ENCODE assay signal across 7 mouse cellular contexts in the genomic region with DNA sequence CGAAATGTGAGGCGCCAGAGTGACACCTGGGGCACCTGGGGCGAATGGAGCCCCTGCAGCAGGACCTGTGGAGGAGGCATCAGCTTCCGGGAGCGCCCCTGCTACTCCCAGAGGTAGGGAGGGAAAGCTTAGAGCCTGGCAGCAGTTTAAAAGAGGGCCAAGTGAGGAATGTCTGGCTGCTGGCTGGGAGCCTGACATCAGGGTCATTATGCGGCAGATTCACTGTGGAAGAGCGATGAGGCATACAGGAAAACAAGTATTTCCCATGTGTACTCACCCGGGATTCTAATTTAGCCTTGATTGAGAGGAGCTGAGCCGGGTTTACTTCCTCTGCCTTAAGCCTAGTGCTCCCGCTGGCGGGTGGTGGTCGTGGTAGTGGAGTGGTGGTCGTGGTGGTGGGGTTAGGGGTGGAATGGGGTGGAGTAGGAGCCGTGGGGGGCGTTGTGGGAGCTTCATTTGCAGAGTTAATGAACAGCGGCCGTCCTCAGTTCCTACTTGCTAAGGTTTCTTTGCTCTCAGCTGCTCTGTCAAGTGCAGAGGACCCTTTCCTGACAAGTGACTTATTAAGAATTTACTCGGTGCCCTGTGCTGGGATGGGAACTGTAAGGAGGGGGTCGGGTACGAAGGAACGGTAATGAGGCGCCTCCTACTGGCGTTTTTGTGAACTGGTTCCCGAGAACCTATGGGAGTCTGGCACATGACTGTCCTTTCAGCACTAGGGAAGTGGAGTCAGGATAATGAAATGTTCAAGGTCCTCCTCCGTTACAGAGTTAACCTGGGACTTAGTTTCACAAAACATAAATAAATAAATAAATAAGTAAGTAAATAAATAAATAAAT. TPM values are rescaled to one million over a fixed set of nuclear protein-coding genes. Genes with fewer than 3 reads are reported as not detected.
DNase-seq lines count a peak whose midpoint lies in the region; ATAC-seq and TF ChIP-seq lines count a peak whose summit lies in the region.

No protein-coding gene starts in this region.

- WGBS in kidney, adult 2 months, result 9% methylated on average over 25 of the region's 25 CpGs
- WGBS in lung, embryonic 16.5 days, result 3% methylated on average over 25 of the region's 25 CpGs

- H3K9me3 ChIP-seq in CH12.LX (replicated peaks; ENCODE audit: low read length), result no peaks in the 10 kb centered on the region
- H3K9me3 ChIP-seq in lung, embryonic 16.5 days (ENCODE audit: control insufficient read depth, low read length), result no peaks in the 10 kb centered on the region

- peak; percentile 93 for TF ChIP-seq RAD21 in CH12.LX (IDR thresholded peaks at IDR 0.05; ENCODE audit: low read depth, low read length)

- peak; percentile 73 for DNase-seq in 416B (ENCODE audit: low read depth)
- peak; percentile 74 for DNase-seq in CH12.LX (ENCODE audit: extremely low read depth)
- peak; percentile 52 for DNase-seq in c-Kit-positive CD71-positive TER-119-positive erythroid progenitor cells, embryonic 14.5 days (ENCODE audit: low spot score)
- peak; percentile 55 to 65 for DNase-seq in heart, adult 9 months (ENCODE audit: low spot score in 2 of 2)
- DNase-seq in kidney, adult 2 months, result peak; percentile 84
- peak; percentile 79 for DNase-seq in retina, postnatal 1 day

- H3K27me3 ChIP-seq in CH12.LX (replicated peaks), result no peaks in the 10 kb centered on the region
- no peaks in the 10 kb centered on the region for H3K27me3 ChIP-seq in kidney, adult 2 months (replicated peaks; ENCODE audit: control insufficient read depth, insufficient read depth, low read length)
- no peaks in the 10 kb centered on the region for H3K27me3 ChIP-seq in lung, embryonic 16.5 days (ENCODE audit: control insufficient read depth, insufficient read depth, low read depth, low read length)

- TF ChIP-seq POLR2A in CH12.LX (IDR thresholded peaks at IDR 0.05; ENCODE audit: low read depth, low read length), result no peak
- no peak for TF ChIP-seq POLR2A in kidney, adult 2 months (IDR thresholded peaks at IDR 0.05; ENCODE audit: low read depth, low read length)

- peaks cover 0 to 8% of the 10 kb centered on the region in 2 experiments; a peak in 2 of 4 replicates for H3K4me1 ChIP-seq in CH12.LX (ENCODE audit: control insufficient read depth in 1 of 2, insufficient read depth in 2 of 2)
- peaks cover 13% of the 10 kb centered on the region; the same call in 1 of the 2 replicates for H3K4me1 ChIP-seq in kidney, adult 2 months (ENCODE audit: control insufficient read depth, insufficient read depth, low read length)
- H3K4me1 ChIP-seq in lung, embryonic 16.5 days (replicated peaks; ENCODE audit: control insufficient read depth, insufficient read depth, low read length), result peaks cover 12% of the 10 kb centered on the region

- no peaks in the 10 kb centered on the region for H3K36me3 ChIP-seq in CH12.LX (replicated peaks in 1 of 2; ENCODE audit: control insufficient read depth in 1 of 2, insufficient read depth in 1 of 2, low read length in 1 of 2)
- H3K36me3 ChIP-seq in kidney, adult 2 months (ENCODE audit: control insufficient read depth, insufficient read depth, low read length), result no peaks in the 10 kb centered on the region
- H3K36me3 ChIP-seq in lung, embryonic 16.5 days (ENCODE audit: control insufficient read depth, insufficient read depth, low read length), result no peaks in the 10 kb centered on the region

- TF ChIP-seq EP300 in CH12.LX (IDR thresholded peaks at IDR 0.05; ENCODE audit: low read length), result no peak

- peak; percentile 81 to 92 for TF ChIP-seq CTCF in CH12.LX (conservative IDR thresholded peaks at IDR 0.05 in 1 of 2, IDR thresholded peaks at IDR 0.05 in 1 of 2; ENCODE audit: low read depth in 2 of 2, low read length in 2 of 2)
- peak; percentile 92 for TF ChIP-seq CTCF in kidney, adult 2 months (conservative IDR thresholded peaks at IDR 0.05; ENCODE audit: insufficient read depth, insufficient read length, low read depth, low read length)

- H3K4me3 ChIP-seq in CH12.LX (replicated peaks in 1 of 3; ENCODE audit: low read depth in 2 of 3, low read length in 2 of 3, poor library complexity in 1 of 3), result no peak overlapping the region
- peak overlapping the region; percentile 29; the same call in 1 of the 2 replicates for H3K4me3 ChIP-seq in kidney, adult 2 months (ENCODE audit: insufficient read depth, low read depth, low read length)
- H3K4me3 ChIP-seq in lung, embryonic 16.5 days (ENCODE audit: low read length), result no peak overlapping the region

- in situ Hi-C loops in CH12.LX (cut with MboI; ENCODE audit: low pct_ligation_motif_present, low pct_unique_long_range_greater_than_20kb, low sequenced_read_pairs), result loop anchor here (25.0 kb wide), 1 partner anchor 658 kb away; no protein-coding TSS in a partner anchor

- H3K27ac ChIP-seq in CH12.LX (ENCODE audit: insufficient read depth, low read depth), result no peak overlapping the region
- no peak overlapping the region for H3K27ac ChIP-seq in kidney, adult 2 months (ENCODE audit: insufficient read depth, low read depth, low read length)
- no peak overlapping the region for H3K27ac ChIP-seq in lung, embryonic 16.5 days (ENCODE audit: low read length)

- dilution Hi-C loops in CH12.LX (cut with MboI; ENCODE audit: extremely low pct_ligation_motif_present, extremely low pct_unique_long_range_greater_than_20kb, low sequenced_read_pairs), result no loop called here

- H3K4me2 ChIP-seq in CH12.LX (ENCODE audit: insufficient read depth, low read depth, poor library complexity, severe bottlenecking), result no peak overlapping the region
- H3K4me2 ChIP-seq in lung, embryonic 16.5 days (ENCODE audit: low read depth, low read length), result peak overlapping the region; percentile 53

- H3K79me2 ChIP-seq in CH12.LX (replicated peaks; ENCODE audit: control insufficient read depth, extremely low read depth, insufficient read depth, poor library complexity, severe bottlenecking), result no peaks in the 10 kb centered on the region

- peak; percentile 56; the same call in 1 of the 2 replicates for ATAC-seq in lung, embryonic 16.5 days (ENCODE audit: low read depth)

- H3K9ac ChIP-seq in CH12.LX (ENCODE audit: insufficient read depth, low read depth), result no peak overlapping the region
- no peak overlapping the region for H3K9ac ChIP-seq in lung, embryonic 16.5 days (ENCODE audit: low read length)

TF ChIP-seq in CH12.LX, 34 proteins besides CTCF, POLR2A, EP300 and RAD21:
- TF ChIP-seq ZC3H11A (IDR thresholded peaks at IDR 0.05; ENCODE audit: low read depth, low read length) (peak; percentile 45; the same call in 1 of the 2 replicates), E2F4 (IDR thresholded peaks at IDR 0.05; ENCODE audit: insufficient replicate concordance, low read depth, low read length) (no peak), ELF1 (IDR thresholded peaks at IDR 0.05; ENCODE audit: low read depth, low read length) (no peak), BHLHE40 (IDR thresholded peaks at IDR 0.05; ENCODE audit: low read depth, low read length) (peak; percentile 69), MXI1 (IDR thresholded peaks at IDR 0.05; ENCODE audit: low read depth, low read length) (no peak), SMC3 (IDR thresholded peaks at IDR 0.05; ENCODE audit: low read depth, low read length) (peak; percentile 80), IRF4 (IDR thresholded peaks at IDR 0.05; ENCODE audit: low read depth, low read length) (no peak), CHD1 (IDR thresholded peaks at IDR 0.05; ENCODE audit: low read depth, low read length) (no peak), MAX (IDR thresholded peaks at IDR 0.05; ENCODE audit: low read length) (no peak)

RNA-seq across cellular contexts. Expression of a gene that starts 7.2 kb away (rescaled TPM):
- total RNA-seq in CH12.LX (2012; rRNA removed) (0.17 and 0.51 TPM in 2 replicates), CH12.LX (2014; rRNA removed) (not detected in 2 replicates)
- polyA plus RNA-seq in CH12.LX (2012; ENCODE audit: insufficient read length, low read depth), result 0.07 and 0.09 TPM in 2 replicates
- 2.4 and 3.0 TPM in 2 replicates for polyA plus RNA-seq in kidney, adult 2 months (2012; rRNA removed)
- 1.0 and 1.3 TPM in 2 replicates for polyA plus RNA-seq in lung, embryonic 16.5 days (2015; fragmentation: Nextera tagmentation; extraction: Ambion mirVana)
